Mouse (Mus musculus) ES-CJ7 (cell line): ENCODE data around the gene Pde4b.

Experiments used
- DNase-seq: peaks from one replicate; pipeline ENCODE4 v3.0.0; 2011; ENCODE audit warnings: low read depth, low spot score

Pde4b gene

DNA sequence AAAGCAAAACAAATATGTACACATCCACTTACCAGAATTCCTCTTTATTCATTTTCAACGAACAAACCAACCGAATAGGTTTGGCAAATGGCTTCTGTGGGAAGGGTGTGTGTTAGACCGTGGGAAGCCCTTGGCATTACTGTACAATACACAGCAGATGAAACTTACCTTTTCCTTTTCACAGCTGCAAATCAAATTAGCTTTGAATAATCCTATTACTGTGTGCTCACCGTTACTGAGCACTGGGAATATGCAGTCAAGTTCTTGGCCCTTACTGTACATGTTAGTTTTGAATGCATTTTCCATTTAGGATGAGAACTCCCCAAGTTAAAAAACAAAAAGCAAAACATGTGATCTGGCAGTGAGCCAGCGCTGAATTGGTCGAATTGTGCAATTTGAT, 199.8 kb downstream of the Pde4b start:
- DNase-seq = no peak

DNA sequence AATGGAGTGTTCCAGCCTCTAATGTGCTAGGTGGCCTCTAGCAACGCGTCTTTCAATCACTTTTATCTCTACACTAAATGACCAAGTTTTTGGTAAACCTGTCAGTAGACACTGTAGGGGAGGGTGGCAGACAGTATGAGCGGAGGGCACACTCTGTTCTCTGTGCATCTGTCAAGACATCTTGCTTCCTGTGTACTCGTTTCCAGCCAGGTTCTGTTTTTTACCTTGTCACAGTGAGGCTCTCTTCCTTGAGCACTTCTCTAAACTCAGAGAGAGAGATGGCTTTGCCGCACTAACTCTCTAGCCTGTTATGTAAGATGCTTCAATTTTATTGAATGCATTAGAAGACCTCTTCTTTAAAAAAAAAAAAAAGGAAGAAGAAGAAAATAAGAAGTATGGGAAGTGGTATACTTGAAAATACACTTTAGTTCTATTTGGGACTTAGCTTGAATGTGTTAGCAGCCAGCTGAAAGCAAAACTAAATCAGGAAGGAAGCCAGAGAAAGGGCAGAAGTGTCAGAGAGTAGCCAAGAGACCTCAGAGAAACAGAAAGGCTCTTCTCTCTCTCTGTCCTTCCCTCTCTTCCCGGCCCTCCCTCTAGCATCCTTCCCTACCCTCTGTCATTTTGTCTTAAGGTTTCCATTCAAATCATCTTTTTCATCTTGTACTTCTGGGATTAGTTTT, 202.8 kb downstream of the Pde4b start:
- no peak for DNase-seq

DNA sequence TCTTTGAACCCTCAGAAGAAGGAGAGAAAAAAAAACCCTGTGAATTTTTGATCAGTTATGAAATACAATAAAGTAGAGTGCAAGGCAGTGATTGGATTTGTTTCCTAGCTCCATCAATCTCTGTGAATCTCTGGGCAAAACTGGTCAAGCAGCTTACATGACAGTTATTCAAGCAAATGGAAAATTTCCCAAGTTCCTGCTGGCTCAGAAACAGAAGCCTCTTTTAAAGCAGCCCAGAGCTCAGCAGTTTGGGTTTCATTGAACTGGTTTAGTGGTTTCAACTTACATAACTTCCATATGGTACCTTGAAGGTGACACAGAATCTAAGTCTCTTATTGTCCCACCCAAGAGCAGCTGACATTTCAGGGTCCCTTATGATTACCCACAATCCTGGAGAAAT, 210.2 kb downstream of the Pde4b start:
- DNase-seq = no peak

DNA sequence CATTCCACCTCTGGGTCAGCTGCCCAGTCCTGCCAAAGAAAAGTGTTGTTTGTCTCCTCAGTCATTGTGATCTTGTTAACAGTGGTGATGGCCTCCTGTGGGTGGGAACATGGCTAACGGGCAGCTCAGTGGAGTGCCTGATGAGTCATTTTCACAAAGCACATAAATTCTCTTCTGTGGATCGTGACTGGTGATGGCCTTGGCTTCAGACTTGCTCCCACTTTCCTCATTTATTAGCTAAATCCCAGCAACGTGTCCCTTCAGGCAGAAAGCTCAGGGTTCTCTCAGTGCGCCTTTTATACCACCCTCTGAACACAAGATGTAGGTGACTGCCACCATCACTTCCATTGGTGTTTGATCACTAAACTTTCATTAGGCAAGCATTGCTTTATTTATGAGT, 215.2 kb downstream of the Pde4b start:
- DNase-seq = no peak

DNA sequence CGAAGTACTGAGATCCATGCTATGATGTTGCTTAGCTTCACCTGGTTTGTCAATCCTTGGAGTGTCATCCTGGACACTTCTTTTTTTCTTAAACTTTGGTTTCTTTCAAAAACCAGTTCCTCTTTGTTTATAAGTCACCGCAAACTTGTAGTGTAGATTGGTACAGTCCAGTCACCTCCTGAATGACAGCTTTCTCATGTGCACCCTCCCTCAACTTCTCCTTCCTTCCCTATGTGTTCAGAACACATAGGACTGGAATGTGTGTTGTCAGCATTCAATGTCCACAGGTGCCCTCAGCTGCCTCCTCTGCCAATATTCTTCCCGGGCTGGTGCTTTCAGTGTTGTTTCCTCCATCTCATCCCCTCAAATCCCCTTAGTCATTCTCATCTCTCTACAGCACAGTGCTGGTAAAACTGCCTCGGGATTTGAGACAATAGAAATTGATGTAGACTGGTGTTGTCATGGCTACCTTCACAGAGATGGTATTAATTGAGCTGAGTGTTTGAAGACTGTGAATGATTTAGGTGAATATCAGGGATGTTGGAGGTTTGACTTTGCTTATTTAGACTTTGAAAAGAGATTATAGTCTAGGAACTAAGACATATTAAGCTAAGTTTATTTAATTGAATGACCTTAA, 220.4 kb downstream of the Pde4b start:
- DNase-seq = no peak

DNA sequence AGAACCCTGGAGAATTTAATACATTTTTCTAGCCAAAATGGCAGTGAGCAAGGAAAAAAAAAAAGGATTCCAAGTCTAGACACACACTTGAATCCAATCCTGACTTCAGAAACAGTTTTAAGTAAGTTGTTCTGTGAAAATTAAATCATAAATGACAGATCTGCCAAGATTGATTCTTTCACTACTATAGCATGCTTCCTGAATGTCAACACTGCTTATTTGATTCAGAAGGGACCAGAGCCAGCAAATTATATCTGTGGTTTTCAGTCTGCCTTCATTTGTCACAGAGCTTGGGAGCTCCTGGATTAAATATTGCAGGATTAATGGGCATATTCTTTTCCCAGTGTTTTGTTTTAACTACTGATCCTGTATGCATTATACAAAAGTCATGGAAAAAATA, 223.3 kb downstream of the Pde4b start:
- DNase-seq = no peak

DNA sequence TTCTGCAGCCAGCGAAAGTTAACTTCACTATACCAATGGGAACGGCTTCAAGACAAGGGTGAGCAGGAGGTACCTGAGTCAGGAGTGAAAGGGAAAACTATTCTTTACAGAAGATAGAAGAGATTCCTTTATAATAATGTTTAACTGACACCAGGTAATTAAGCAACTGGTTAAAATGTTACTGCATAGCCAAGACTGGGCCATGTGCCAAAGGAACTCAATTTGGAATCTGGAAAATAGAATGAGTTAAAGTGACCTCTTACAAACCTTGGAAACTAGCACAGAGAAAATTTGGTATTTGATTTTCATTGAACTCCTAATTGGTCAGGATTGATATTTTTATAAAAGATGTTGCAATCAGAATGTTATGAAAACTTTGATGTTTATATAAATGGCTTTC, 228.7 kb downstream of the Pde4b start:
- DNase-seq = no peak

DNA sequence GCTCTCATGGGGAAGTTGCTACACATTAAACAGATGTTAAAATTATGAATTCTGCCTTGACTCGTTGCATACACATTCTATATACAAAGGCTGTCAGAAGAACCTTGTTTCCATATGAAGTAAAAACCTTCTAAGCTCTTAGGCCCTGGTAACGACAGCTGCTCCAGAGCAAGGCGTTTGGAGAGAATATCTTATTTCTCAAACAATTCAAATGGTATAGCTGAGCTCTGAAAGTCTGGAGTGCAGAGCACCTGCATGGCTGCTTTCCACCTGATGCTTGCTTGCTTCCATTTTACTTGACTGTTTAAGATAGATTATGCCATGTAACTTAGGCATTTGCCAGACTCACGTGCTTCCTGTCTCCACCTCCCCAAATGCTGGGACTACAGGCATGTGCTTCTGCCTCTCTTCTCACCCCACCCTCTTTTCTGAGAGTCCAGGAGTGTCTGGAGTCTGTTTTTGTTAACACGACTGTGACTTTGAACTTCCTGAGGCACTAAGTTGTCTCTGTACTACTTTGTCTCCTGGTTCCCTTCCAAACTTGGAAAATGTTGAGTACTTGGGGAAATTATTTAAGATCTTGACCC, 229.4 kb downstream of the Pde4b start:
- DNase-seq = no peak

DNA sequence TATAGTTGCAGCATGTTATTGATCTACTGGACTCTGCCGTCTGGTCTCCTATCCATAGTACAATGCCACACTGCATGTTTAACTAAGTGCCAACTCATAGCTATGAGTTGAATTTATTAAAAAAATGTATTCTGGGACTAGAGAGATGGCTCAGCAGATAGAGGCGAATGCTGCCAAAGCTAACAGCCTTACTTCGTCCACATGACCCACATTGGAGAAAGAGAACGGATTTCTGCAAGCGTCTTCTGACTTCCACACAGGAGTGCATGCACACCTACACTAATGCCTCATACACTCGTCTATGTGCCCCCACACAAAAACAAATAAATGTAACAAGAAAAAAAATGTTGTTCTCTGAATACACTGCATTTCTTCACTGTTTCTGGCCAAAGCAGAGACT, 231.3 kb downstream of the Pde4b start:
- no peak for DNase-seq

DNA sequence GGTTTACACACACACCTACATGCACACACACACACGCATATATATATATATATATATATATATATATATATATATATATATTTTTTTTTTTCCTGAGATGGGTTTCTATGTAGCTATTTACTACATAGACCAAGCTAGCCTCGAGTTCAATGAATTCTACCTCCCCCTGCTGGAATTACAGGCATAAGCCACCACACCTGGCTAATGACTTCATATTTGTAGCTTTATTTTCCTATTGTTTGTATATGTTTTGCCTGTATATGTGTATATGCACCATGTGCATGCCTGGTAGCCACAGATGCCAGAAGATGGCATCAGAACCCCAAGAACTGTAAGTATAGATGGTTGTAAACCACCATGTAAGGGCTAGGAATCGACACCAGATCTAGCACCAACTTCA, 234.0 kb downstream of the Pde4b start:
- no peak for DNase-seq

DNA sequence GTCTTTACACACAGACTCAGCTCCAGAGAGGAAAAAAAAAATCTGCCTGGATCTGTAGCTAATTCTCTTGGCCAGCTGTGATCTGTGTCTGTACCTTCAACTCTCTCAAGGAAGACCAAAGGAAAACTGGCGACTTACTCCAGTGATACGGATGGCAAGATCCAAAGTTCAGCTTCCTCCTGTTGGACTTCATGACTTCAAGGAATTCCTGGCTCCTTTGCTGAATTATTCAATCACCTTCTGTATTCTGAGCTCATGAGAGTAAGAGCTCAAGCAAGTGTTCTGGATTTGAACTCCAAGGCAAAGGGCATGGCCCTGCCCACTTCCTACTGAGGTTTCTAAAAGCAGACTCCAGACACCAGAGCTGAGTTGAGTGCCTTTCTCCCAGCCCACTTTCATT, 245.0 kb downstream of the Pde4b start:
- DNase-seq = no peak

DNA sequence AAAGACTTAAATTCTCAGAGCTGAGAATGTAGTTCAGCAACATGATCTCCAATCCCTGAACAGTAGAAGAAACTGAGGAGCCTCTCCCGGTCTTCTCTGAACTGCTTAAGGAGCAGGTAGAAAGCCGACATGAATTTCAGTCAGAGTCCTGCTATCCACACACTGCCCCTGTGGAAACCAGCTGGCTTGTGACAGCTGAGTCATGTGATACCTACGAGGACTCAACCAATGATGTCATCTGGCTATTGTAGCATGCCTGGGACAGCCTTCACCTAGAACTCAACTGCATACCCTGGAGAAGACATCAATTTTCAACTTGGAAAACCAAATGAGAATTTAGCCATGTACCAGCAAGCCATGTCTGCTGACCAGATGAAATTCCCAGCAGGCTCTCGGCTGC, 245.5 kb downstream of the Pde4b start:
- no peak for DNase-seq

DNA sequence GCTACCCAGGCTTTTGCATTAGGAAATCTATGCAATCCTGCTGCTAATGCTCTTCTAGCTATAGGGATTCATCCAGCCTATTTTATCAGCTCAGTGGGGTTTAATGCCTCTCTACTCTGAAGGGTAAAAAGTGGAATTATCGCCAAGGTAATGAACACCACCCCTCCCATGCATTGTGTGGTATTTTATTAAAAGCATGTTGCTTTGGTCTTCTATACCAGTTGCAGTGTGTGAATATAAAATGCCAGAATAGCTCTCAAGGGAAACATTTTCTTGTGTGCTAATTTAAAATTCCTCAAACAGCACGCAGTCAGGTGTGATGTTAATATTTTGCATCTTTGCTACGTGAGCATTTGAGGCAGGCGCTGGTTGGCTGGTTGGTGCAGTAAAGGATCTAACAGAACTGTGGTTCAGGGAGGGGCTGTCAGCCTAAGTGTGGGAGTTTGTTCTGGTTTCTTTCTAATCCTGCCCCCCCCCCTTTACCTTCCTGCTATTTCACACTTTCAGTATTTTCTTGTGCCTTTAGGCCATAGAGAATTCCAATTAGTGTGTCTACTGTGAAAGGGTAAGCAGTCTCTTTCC, 259.7 kb downstream of the Pde4b start:
- DNase-seq = no peak

DNA sequence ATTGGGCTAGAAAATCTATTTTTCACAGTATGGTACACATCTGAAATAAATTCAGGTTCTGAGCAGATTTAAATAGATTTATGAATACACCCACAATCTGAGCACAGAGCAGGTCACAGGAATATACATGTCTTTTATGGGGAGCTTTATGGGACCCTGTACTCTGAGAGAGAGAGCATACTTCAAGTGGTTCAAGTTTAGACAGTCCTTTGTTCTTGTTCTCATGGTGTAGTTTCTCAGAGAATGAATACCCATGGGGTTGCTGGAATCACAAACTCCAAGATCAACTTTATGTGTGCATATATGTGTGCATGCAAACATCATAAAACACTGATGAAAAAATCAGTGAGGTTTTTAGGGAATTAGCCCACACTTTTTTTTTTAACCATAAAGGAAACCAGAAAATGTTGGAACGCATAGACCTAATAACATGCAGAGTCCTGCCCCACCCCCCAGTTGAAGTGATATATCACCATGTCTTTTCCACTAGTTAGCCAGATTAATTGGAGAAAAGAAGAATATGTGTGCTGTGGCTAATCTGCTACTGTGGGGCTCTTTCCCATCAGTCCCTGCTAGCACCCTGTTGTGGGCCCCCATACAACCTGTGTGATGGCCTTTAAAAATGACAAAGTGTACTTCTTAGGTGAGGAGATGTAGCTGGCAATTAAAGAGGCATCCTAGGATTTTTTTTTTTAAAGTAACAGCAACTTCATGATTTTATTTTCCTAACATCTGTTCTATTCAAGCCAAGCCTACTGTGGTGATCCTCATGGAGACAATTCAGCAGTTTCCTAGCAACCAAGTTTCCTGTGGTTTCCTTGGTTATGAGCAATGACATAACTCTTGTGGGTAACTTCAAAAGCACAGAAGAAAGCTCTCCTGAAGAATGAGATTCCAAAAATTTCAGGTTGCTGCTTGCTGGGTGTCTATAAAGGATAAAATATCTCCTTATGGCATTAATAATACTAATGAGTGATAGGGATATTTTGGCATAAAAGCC, 264.4 kb downstream of the Pde4b start:
- no peak for DNase-seq

DNA sequence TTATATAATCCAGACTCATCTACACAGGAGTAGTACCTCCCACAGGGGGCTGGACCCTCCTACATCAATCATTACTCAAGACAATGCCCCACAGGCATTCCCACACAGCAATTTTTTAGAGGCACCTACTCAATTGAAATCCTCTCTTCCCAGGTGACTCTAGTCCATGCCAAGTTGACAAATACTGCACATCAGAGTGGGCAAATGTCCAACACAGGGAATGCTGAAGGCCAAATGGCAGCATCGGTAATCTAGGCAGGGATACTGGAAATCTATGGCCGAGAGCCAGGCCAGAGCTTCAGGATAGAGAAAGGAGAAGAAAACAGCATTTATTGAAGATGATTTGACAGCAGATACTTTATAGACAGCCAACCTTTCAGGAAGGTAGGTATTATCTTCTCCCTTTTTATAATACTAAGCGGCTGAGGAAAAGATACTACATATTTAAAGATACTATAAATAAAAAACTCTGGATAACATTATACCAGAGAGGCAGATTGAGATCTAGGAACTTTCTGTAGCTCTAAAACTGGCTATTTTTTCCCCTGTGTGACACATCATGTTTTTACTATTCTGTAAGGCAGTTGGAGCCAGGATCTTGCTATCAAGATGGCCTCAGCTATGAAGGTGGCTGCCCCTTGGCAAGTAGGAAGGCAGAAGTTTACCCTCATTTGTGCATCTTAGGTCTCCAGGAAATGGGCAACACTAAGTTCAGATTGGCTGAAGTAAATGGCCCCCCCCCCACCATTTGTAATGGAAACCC, 266.5 kb downstream of the Pde4b start:
- DNase-seq = no peak

DNA sequence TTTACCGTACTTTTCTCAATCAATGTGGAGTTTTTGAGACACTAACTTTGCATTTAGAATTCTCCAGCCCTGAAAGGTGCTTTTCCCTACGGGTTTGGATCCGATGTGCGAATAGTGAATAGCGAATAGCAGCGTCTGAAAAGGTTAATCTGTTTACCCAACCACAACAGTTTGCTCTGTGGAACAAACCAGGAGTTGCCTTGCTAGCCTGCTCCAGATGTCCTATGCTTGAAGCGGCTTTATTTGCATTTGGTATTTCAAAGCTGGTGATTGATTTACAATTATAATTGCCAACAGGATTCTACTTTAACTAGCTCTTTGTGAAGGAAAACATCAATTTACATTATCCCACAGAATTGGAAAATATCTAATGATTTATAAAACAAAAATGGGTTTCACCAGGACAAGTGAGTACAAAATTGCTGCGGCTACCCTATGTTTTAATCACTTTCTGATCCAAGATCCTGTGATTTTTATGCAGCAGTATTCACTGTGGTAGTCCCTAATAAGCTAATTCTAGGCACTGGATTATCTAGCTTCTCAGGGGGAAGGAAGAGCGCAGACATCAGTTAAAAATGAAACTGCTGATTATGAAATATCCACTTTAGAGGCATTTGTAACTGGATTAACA, 280.9 kb downstream of the Pde4b start:
- DNase-seq = no peak

DNA sequence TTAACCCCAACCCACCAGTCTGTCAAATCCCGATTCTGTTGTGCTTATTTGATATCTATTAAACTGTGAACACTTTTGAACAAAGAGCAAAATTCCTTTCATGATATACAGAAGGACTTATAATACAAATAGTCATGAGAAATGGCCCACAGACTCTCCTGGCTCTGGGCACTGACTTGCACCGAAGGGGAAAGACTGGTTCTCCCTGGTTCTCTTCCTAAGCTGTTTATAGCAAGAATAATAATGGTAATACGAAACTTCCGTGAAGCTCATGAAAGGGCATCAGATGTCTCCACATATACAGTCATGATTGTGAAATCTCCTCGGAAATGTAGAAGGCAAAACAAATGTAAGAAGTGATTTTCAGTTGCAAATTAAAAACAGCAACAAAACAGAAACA, 287.3 kb downstream of the Pde4b start:
- DNase-seq = no peak

DNA sequence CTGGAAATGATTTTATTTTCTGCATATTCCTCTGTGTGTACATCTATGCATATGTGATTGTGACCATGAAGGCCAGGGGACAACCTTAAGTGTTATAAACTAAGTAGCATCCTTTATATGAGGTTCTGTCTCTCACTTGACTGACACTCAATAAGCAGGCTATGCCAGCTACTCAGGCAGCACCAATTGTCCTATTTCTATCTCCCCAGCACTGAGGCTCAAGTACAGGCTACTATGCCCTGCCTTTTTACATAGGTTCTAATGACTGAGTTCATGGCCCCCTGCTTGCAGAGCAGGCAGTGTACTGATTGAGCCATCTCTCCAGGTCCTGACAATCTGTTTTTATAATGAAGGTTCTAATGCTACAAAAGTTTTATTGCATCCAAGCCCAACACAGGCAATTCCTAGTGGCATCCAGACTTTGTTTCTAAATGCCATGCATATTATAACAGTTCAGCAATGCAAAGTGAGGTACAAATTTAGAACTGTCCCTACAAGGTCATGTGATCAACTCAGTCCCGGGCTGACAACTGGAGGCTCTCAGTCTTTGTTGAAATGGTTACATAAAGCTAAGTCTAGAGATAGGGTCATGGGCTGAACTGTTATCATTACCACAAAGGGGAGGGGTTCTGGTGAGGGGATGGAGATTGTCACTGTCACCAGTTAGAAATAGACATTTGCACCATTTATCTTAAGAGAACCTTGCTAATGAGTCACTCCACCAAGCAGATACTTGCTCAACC, 295.6 kb downstream of the Pde4b start:
- no peak for DNase-seq

DNA sequence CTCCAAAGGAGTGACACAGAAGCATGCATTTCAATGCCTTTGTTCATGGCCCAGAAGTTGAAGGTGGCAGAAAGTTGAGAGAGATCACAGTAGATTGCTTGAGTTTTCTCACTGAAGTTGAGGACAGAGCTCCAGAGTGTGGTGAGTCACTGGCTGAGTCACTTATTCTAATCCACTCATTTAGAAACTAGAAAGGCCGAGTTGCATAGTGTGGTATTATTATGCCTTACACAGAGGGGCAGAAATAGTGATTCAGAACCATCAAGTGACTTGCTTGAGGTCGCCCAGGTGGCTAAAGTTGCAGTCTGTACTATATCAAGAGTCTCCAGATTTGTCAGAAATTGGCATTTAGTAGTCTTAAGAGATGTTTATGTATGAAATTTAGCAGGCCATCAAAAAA, 306.3 kb downstream of the Pde4b start:
- DNase-seq = no peak

DNA sequence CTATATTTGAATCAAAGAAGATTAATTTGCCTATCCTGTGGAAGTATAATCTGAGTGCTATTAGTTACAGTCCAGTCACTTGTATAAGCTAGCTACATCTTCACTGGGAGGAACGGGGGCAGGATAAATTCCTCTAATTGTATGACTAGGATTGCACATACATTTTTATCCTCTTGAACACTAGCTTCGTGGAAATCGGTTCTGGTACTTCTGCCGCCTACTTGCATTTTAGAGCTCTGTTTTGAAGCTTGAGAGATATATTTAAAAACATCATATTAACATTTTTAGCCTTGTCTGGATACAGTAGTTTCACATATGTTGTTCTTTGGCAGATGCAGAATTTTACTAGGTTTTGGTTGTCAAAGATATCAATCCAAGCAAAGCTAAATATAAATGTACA, 310.0 kb downstream of the Pde4b start:
- no peak for DNase-seq
